Mouse (Mus musculus) liver, embryonic 16.5 days (tissue): ENCODE results near the gene Olfr1500. TPM values are rescaled to one million over a fixed set of nuclear protein-coding genes. Genes with fewer than 3 reads are reported as not detected.
"Not testable (repeated sequence)": the region's sequence is repeated elsewhere in the genome, so short reads cannot be mapped to it uniquely, and the experiment has no call there.

Experiments used
- ATAC-seq: fragments of 200-750 bp; cut with Nextera tagmentation; 2 replicates; pipeline ENCODE4 v1.8.0; 2017; ENCODE audit warnings: low read depth, mild to moderate bottlenecking, moderate number of reproducible peaks, moderate library complexity
- H3K27ac ChIP-seq: fragments of 300-500 bp; sonication (generic); 2 replicates; pipeline ENCODE4 v1.5.1; 2014; ENCODE audit warnings: mild to moderate bottlenecking, low read length
- H3K27me3 ChIP-seq: fragments of 300-500 bp; sonication (generic); 2 replicates; pipeline ENCODE4 v1.6.1; 2014; ENCODE audit warnings: low read depth, low read length, mixed read lengths; ENCODE audit not compliant: control insufficient read depth, insufficient read depth
- H3K36me3 ChIP-seq: fragments of 300-500 bp; sonication (generic); 2 replicates; pipeline ENCODE4 v1.6.1; 2014; ENCODE audit warnings: mild to moderate bottlenecking; ENCODE audit not compliant: control insufficient read depth, insufficient read depth
- H3K4me1 ChIP-seq: fragments of 300-500 bp; sonication (generic); 2 replicates; pipeline ENCODE4 v1.6.1; 2014; ENCODE audit warnings: low read depth, low read length, mixed read lengths; ENCODE audit not compliant: control insufficient read depth
- H3K4me2 ChIP-seq: fragments of 300-500 bp; sonication (generic); 2 replicates; pipeline ENCODE4 v1.6.1; 2014; ENCODE audit warnings: low read depth, low read length, mixed read lengths
- H3K4me3 ChIP-seq: fragments of 300-500 bp; sonication (generic); 2 replicates; pipeline ENCODE4 v1.5.1; 2014; ENCODE audit warnings: low read depth, mild to moderate bottlenecking, low read length
- H3K9ac ChIP-seq: fragments of 300-500 bp; sonication (generic); 2 replicates; pipeline ENCODE4 v1.6.1; 2014; ENCODE audit warnings: low read depth, low read length
- H3K9me3 ChIP-seq: fragments of 300-500 bp; sonication (generic); replicated peaks from 2 replicates; pipeline ENCODE4 v1.6.1; 2016; ENCODE audit warnings: low read length; ENCODE audit not compliant: control insufficient read depth
- WGBS: fragments of 180-500 bp; shearing (Covaris S2); extraction: QIAGEN DNeasy Blood & Tissue Kit; methylation state at CpG from one replicate; pipeline ENCODE4 v1.1.7; 2014; ENCODE audit not compliant: insufficient replicate concordance; 5-methylcytosine and 5-hydroxymethylcytosine counted together
- polyA plus RNA-seq: library from polyadenylated mRNA; unstranded; fragments of >200 nt; fragmentation: Nextera tagmentation; extraction: Ambion mirVana; gene quantifications from 2 replicates; pipeline ENCODE4 v1.2.1, GENCODE M21; 2015

The Olfr1500 gene
- not detected in 2 replicates for polyA plus RNA-seq

DNA sequence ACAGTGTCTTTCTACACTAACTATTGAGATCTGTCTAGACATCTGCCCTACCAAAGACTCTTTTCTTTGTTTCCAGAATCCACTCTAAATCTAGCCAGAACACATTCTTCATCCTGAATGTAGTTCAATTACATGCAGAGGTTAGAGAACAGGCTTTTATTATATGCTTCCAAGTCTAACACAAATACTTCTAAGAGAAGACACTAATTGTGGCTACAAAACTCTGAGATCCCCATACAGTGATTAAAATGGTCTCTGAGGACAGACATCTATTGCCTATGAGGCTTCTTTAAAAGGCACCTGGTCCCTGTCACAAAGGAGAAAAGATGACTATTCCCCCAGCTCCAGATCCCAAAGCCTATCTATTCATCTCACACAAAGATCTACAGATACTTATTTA is at the start of gene Olfr1500:
Olfr1500 (minus strand) TSS at position 101 of the 400 bp plus-strand sequence.
- Histone ChIP-seq H3K9me3 (no peaks in the 10 kb centered on the region), H3K27me3 (no peaks in the 10 kb centered on the region), H3K4me2 (no peak within 1 kb of the TSS), H3K9ac (no peak within 1 kb of the TSS), H3K4me3 (no peak within 1 kb of the TSS), H3K4me1 (no peaks in the 10 kb centered on the region), H3K36me3 (no peaks in the 10 kb centered on the region), H3K27ac (no peak within 1 kb of the TSS)
- no peak for ATAC-seq

DNA sequence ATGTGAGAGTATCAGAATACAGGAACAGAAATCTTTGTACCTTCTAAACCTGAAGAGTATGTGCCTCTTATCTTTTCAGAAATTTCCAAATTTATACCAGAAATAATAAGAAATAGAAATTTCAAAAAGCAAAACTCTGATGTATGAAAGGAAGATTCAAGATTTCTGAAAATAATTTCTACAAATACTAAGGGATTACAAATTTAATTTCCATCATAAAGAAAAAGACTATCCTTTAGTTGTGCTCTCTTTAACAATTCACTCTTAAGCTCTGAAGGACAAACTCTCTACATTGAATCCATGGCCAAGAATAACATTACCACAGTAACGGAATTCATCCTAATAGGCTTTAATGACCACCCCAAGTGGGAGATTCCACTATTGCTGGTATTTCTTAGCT is 31.2 kb upstream of the Olfr1500 start, which contains the start of gene Olfr1502:
Olfr1502 (plus strand) TSS at position 301 of the 400 bp plus-strand sequence.
- 48% methylated on average over 1 of the region's 1 CpGs for WGBS
- Histone ChIP-seq H3K4me2 (no peak within 1 kb of the TSS), H3K9me3 (no peaks in the 10 kb centered on the region), H3K4me3 (no peak within 1 kb of the TSS), H3K36me3 (no peaks in the 10 kb centered on the region), H3K27ac (no peak within 1 kb of the TSS), H3K27me3 (no peaks in the 10 kb centered on the region), H3K9ac (no peak within 1 kb of the TSS), H3K4me1 (no peaks in the 10 kb centered on the region)
- no peak for ATAC-seq

GRCm38 (mm10) chr19:13850592-13850991 is 20.3 kb upstream of the Olfr1500 start, which contains the start of gene Olfr1501:
Gene Olfr1501 (minus strand): TSS chr19:13850692.
- H3K36me3 ChIP-seq, H3K4me1 ChIP-seq, ATAC-seq, H3K27me3 ChIP-seq, H3K27ac ChIP-seq, H3K9me3 ChIP-seq, H3K4me3 ChIP-seq, H3K9ac ChIP-seq, H3K4me2 ChIP-seq: not testable (repeated sequence)

DNA sequence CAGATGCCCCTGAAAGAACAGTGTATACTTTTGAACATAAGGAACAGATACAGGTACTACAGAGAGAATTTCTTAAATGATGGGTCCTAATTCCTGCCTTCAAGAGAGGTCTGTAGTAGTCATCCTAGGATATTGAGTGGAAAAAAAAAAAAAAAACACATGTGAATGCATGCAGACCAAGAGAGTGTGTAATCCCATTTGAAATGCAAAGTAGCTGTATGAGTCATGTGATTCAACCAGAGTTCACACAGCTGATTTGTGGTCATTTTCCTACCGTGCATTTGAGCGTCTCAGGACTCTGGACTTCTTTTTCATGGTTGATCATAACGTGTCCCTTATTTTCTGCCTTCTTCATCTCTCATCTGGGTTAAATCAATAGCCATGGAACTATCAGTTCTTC is 1.8 kb downstream of the Olfr1500 start:
- Histone ChIP-seq H3K4me2 (no peak overlapping the region), H3K9ac (no peak overlapping the region), H3K27me3 (no peaks in the 10 kb centered on the region), H3K27ac (no peak overlapping the region), H3K9me3 (no peaks in the 10 kb centered on the region), H3K4me1 (no peaks in the 10 kb centered on the region), H3K4me3 (no peak overlapping the region), H3K36me3 (no peaks in the 10 kb centered on the region)
- no peak for ATAC-seq
- 45% methylated on average over 3 of the region's 3 CpGs for WGBS

DNA sequence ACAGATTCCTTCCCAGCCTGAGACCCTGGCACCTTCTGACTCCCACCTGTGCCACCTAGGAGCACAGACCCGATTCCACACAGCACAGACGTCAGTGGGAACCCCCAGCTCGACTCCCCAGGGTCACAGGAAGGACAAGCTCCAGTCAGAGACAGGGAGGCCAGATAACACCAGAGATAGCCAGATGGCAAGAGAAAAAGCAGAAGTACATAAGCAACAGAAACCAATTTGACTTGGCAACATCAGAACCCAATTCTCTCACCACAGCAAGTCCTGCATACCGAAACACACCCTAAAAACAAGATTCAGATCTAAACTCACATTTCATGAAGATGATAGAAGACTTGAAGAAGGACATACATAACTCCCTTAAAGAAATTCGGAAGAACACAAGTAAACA is 9.4 kb downstream of the Olfr1500 start:
- Histone ChIP-seq H3K4me3 (no peak overlapping the region), H3K27me3 (no peaks in the 10 kb centered on the region), H3K9me3 (no peaks in the 10 kb centered on the region), H3K4me1 (no peaks in the 10 kb centered on the region), H3K36me3 (no peaks in the 10 kb centered on the region), H3K4me2 (no peak overlapping the region), H3K27ac (no peak overlapping the region), H3K9ac (no peak overlapping the region)
- ATAC-seq, result no peak
- 21% methylated on average over 5 of the region's 5 CpGs for WGBS

- no peak within 1 kb of the TSS for H3K9ac ChIP-seq
- no peak within 1 kb of the TSS for H3K4me3 ChIP-seq
- no peaks in the 10 kb centered on the region for H3K27me3 ChIP-seq
- no peak within 1 kb of the TSS for H3K27ac ChIP-seq
- ATAC-seq, result no peak
- H3K4me1 ChIP-seq, result no peaks in the 10 kb centered on the region
- H3K4me2 ChIP-seq, result no peak within 1 kb of the TSS
- no peaks in the 10 kb centered on the region for H3K9me3 ChIP-seq
- no peaks in the 10 kb centered on the region for H3K36me3 ChIP-seq
Observed at GRCm38 (mm10) chr19:13819347-13819746, 10.9 kb downstream of the Olfr1500 start, which contains the start of gene Olfr1499. Gene Olfr1499 (minus strand): TSS chr19:13819447.

GRCm38 (mm10) chr19:13818827-13819226 is 11.5 kb downstream of the Olfr1500 start:
- Histone ChIP-seq H3K36me3 (no peaks in the 10 kb centered on the region), H3K27me3 (no peaks in the 10 kb centered on the region), H3K27ac (no peak overlapping the region), H3K9ac (no peak overlapping the region), H3K4me2 (no peak overlapping the region), H3K4me3 (no peak overlapping the region), H3K9me3 (no peaks in the 10 kb centered on the region), H3K4me1 (no peaks in the 10 kb centered on the region)
- 18% methylated on average over 5 of the region's 5 CpGs for WGBS
- no peak for ATAC-seq

DNA sequence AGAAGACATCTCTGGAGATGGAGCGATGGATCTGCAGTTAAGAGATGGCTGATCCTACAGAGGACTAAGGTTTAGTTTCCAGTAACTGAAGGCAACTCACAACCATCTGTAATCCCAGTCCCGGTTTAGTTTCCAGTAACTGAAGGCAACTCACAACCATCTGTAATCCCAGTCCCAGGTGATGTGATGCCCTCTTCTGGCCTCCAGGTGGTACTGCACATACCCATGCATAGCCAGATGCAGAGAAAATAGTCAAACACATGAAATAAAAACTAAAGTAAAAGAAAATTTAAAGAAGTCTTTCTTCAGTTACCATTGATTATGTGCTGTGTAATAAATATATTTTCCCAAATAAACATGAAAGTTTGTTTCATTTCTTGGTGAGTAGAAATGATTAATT is 17.5 kb downstream of the Olfr1500 start:
- Histone ChIP-seq H3K9ac (no peak overlapping the region), H3K4me2 (no peak overlapping the region), H3K4me3 (no peak overlapping the region), H3K9me3 (no peaks in the 10 kb centered on the region), H3K27me3 (no peaks in the 10 kb centered on the region), H3K27ac (no peak overlapping the region), H3K4me1 (no peaks in the 10 kb centered on the region), H3K36me3 (no peaks in the 10 kb centered on the region)
- ATAC-seq, result no peak
- WGBS, result 39% methylated on average over 2 of the region's 2 CpGs

GRCm38 (mm10) chr19:13805486-13805885 is 24.8 kb downstream of the Olfr1500 start:
- H3K4me2 ChIP-seq, H3K9ac ChIP-seq, ATAC-seq, H3K4me3 ChIP-seq, H3K36me3 ChIP-seq, H3K27me3 ChIP-seq, H3K4me1 ChIP-seq, H3K9me3 ChIP-seq, H3K27ac ChIP-seq: not testable (repeated sequence)
- 34% methylated on average over 1 of the region's 1 CpGs for WGBS

GRCm38 (mm10) chr19:13798102-13798501 is 32.2 kb downstream of the Olfr1500 start, which contains the start of gene Olfr1497:
Gene Olfr1497 (minus strand): TSS chr19:13798202.
- Histone ChIP-seq H3K4me3 (no peak within 1 kb of the TSS), H3K27ac (no peak within 1 kb of the TSS), H3K4me1 (no peaks in the 10 kb centered on the region), H3K9me3 (no peaks in the 10 kb centered on the region), H3K27me3 (no peaks in the 10 kb centered on the region), H3K4me2 (no peak within 1 kb of the TSS), H3K9ac (no peak within 1 kb of the TSS), H3K36me3 (no peaks in the 10 kb centered on the region)
- no peak for ATAC-seq
